Mouse (Mus musculus) midbrain, embryonic 10.5 days (tissue): ENCODE measurements around the gene Scn5a. TPM values are rescaled to one million over a fixed set of nuclear protein-coding genes. Genes with fewer than 3 reads are reported as not detected.

ENCODE experiments used
- DNase-seq: peaks from one replicate; pipeline ENCODE4 v3.0.0-alpha.2; 2017; ENCODE audit warnings: low spot score
- H3K27ac ChIP-seq: fragments of 300-500 bp; sonication (generic); replicated peaks from 2 replicates; pipeline ENCODE4 v1.5.1; 2016; ENCODE audit warnings: mild to moderate bottlenecking
- H3K27me3 ChIP-seq: fragments of 300-500 bp; sonication (generic); 2 replicates; pipeline ENCODE4 v1.6.1; 2016; ENCODE audit warnings: low read depth, mild to moderate bottlenecking; ENCODE audit not compliant: poor library complexity, severe bottlenecking
- H3K36me3 ChIP-seq: fragments of 300-500 bp; sonication (generic); 2 replicates; pipeline ENCODE4 v1.6.1; 2016; ENCODE audit warnings: mild to moderate bottlenecking, moderate library complexity
- H3K4me1 ChIP-seq: fragments of 300-500 bp; sonication (generic); 2 replicates; pipeline ENCODE4 v1.6.1; 2016
- H3K4me3 ChIP-seq: fragments of 300-500 bp; sonication (generic); 2 replicates; pipeline ENCODE4 v1.5.1; 2016; ENCODE audit warnings: mild to moderate bottlenecking, moderate library complexity
- H3K9me3 ChIP-seq: fragments of 300-500 bp; sonication (generic); replicated peaks from 2 replicates; pipeline ENCODE4 v1.6.1; 2016; ENCODE audit warnings: mild to moderate bottlenecking
- WGBS: fragments of 180-500 bp; shearing (Covaris S2); methylation state at CpG from one replicate; pipeline ENCODE4 v1.1.7; 2016; 5-methylcytosine and 5-hydroxymethylcytosine counted together
- polyA plus RNA-seq: library from polyadenylated mRNA; unstranded; fragments of >200 nt; fragmentation: Nextera tagmentation; extraction: Ambion mirVana; gene quantifications from 2 replicates; pipeline ENCODE4 v1.2.1, GENCODE M21; 2016

Scn5a gene
- polyA plus RNA-seq, 1 experiment from 2014 or later, result 0.22 TPM

DNA sequence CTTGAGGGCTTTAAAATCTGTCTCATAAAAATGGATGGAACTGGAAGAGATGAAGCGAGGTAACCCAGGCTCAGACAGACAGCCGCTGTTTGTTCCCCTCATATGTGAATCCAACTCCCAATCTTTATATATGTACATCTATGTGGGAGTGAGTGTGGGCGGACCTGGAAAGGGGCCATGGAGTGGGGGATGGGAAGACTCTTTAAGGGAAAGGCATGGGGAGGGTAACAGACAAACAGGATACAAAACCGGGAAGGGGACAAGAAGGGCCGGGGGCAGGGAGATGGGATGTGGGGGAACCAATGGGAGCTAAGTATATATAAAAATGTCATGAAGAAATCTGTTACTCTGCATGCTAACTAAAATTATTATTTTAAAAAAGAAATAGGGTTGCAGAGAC lies 81.9 kb downstream of the Scn5a start:
- WGBS, result 72% methylated on average over 5 of the region's 5 CpGs
- Histone ChIP-seq H3K9me3 (no peaks in the 10 kb centered on the region), H3K27me3 (peaks cover 20% of the 10 kb centered on the region), H3K36me3 (no peaks in the 10 kb centered on the region), H3K4me1 (no peaks in the 10 kb centered on the region), H3K27ac (no peak overlapping the region), H3K4me3 (no peak overlapping the region)
- no peak for DNase-seq

DNA sequence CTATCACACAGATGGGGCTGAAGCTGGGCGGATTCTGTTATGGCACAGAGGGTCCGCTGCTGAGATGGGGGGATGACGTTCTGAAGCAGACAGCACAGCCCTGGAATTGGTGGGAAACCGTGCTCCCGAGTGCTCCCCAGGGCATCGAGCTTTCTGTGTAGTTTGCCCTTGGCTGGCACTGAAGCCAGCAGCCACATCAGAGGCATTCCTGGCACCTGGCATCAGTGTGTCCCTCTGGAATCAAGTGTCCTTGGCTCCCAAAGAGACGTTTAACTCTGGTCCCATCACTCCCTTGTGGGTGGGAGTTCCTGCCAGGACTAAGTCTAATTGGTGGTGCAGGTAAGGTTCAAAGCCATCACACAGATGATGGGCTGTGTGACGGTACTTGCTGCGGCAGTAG lies 82.5 kb downstream of the Scn5a start:
- no peaks in the 10 kb centered on the region for H3K4me1 ChIP-seq
- H3K27me3 ChIP-seq, result peaks cover 14% of the 10 kb centered on the region
- no peak for DNase-seq
- no peaks in the 10 kb centered on the region for H3K9me3 ChIP-seq
- H3K36me3 ChIP-seq, result no peaks in the 10 kb centered on the region
- no peak overlapping the region for H3K27ac ChIP-seq
- H3K4me3 ChIP-seq, result no peak overlapping the region
- 92% methylated on average over 9 of the region's 9 CpGs for WGBS

DNA sequence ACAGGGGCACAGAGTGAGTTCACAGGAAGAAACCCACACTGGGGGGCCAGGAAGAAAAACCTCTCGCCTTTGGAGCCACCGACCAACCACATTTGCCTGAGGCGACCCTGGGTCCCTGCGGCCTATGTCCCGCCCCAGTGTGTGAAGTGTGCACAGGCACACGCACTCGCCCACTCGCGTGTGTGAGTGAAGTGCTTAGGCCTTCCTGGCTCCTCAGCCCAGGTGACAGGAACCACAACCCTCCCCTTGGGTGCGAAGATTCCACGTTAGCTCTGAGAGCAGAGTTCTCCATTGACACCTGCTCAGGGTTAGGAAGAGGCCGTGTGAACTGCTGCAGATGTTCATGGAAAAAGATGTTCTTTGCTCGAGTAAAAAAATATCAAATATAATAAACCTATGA lies 93.9 kb downstream of the Scn5a start:
- Histone ChIP-seq H3K36me3 (no peaks in the 10 kb centered on the region), H3K9me3 (no peaks in the 10 kb centered on the region), H3K27ac (no peak overlapping the region), H3K4me1 (peaks cover 9% of the 10 kb centered on the region), H3K27me3 (peaks cover 15% of the 10 kb centered on the region; the same call in 1 of the 2 replicates), H3K4me3 (no peak overlapping the region)
- DNase-seq, result no peak
- WGBS, result 95% methylated on average over 13 of the region's 13 CpGs

DNA sequence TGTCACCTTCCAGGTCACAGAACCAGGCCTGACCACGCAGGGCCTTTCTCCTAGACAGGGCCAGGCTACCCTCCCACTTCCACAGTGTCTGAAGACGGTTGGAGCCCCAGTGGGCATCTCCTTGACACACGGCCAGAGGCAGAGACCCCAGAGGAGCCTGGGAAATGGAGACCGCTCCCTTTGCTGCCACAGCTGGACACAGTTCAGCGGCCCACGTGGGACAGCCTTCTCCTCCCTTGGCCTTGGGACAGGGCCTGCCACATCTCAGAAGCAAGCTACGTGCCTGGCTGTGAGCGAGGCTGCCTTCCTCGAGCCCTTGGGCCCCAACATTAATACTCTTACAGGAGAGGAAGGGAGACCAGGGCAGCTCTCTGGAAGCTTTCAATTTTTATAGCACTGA lies 94.4 kb downstream of the Scn5a start:
- Histone ChIP-seq H3K36me3 (no peaks in the 10 kb centered on the region), H3K27ac (no peak overlapping the region), H3K4me3 (no peak overlapping the region), H3K9me3 (no peaks in the 10 kb centered on the region), H3K27me3 (peaks cover 15% of the 10 kb centered on the region; the same call in 1 of the 2 replicates), H3K4me1 (peaks cover 12% of the 10 kb centered on the region)
- DNase-seq, result no peak
- 72% methylated on average over 9 of the region's 9 CpGs for WGBS

DNA sequence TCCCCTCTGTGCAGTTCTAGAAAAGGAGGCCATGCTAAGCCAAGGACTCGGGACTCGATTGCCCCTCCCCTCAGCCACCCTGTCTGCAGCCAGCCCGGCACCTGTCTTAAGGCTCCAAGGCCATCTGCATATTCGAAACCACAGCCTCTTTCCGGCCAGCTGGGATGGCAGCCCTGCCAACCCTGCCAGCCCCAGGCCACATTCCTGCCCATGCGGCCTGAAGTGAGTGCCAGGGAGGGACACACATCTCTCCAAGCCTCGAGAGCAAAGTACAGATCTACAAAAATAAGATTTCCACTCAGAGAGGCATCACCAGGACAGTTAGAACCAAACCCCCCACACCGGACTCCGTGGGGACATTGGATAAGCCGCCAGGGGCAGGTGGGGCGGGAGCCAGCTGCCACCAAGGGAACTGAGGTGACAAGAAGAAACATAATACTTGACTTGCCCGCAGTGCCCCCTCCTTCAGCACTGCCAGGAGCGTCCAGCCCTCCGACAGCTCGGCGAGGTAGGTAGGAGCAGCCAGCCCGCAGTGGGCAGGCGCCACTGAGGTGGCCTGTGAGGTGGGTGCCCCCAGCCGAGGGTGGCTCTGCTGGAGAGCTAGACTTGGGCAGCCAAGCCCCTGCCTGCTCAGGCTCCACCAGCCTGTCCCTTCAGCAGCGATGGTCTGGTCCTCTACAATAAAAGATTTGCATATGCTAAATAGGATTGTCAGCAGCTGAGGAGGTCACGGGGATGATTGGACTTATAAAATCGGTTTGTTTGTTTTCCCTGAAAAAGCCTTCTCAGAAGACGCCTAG lies 95.1 kb downstream of the Scn5a start:
- WGBS, result 59% methylated on average over 23 of the region's 23 CpGs
- DNase-seq, result no peak
- no peak overlapping the region for H3K27ac ChIP-seq

DNA sequence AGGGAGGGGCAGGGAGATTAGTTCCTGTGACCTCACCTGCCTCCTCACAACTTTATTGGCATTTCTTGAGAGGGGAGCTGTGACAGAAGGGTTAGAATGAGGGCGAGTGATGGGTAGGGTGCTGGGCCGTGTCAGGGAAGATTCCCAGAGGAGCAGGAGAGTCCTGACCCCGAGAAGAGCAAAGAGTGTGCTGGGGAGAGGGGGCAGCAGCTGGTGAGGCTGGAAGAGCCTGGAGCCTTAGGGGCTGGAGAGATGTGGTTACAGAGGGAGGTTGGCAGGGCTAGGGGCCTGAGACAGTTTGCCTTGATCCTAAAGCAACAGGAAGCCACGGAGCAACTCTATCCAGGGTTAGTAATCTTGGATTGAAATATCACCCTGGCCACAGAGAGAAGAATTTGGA lies 97.2 kb downstream of the Scn5a start:
- no peak overlapping the region for H3K4me3 ChIP-seq
- H3K9me3 ChIP-seq, result no peaks in the 10 kb centered on the region
- no peak overlapping the region for H3K27ac ChIP-seq
- H3K36me3 ChIP-seq, result no peaks in the 10 kb centered on the region
- H3K27me3 ChIP-seq, result peaks cover 23% of the 10 kb centered on the region
- no peak for DNase-seq
- H3K4me1 ChIP-seq, result peaks cover 16% of the 10 kb centered on the region
- 80% methylated on average over 4 of the region's 4 CpGs for WGBS

More for the DNA sequence above, 95.1 kb downstream of the Scn5a start:
- H3K4me3 ChIP-seq, result no peak overlapping the region
- no peaks in the 10 kb centered on the region for H3K9me3 ChIP-seq
- peaks cover 16% of the 10 kb centered on the region for H3K4me1 ChIP-seq
- peaks cover 15% of the 10 kb centered on the region; the same call in 1 of the 2 replicates for H3K27me3 ChIP-seq
- no peaks in the 10 kb centered on the region for H3K36me3 ChIP-seq

DNA sequence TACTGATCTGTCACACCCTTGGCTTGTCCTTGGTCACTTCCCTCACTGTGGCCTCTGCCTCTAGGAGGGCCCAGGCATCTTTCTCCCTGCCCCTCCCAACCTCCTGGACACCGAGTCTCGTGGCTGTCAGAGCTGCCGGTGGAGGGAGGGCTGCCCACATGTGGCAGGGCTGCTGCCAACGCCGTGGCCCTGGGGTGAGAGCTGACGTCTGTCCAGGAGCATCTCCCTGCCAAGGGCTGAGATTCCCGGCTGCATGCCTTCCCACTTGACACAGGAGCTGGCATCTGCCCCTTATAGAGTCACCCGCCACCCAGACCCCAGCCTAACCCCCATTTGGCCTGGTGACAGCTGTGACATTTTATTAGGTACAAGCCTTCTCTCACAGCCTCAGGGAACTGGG lies 99.5 kb downstream of the Scn5a start:
- 77% methylated on average over 8 of the region's 8 CpGs for WGBS

DNA sequence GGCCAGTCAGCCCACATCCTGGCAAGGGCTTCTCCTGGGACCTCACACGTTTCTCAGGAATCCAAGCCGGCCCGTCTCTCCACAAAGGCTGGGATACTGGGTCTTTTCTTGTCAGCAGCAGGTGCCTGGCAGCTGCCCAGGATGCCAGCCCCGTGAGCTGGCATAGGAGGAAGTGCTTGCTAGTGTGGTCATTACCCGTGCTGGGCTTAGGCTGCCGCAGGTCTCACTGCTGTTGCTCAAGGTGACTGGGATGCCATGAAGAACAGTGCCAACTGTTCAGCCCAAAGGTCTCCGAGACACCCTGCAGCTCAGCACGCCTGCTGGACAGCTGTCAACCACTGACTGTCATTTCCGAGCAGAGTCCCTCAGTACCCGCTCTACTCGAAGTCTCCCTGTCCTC lies 100.5 kb downstream of the Scn5a start:
- H3K9me3 ChIP-seq, result no peaks in the 10 kb centered on the region
- no peaks in the 10 kb centered on the region for H3K36me3 ChIP-seq
- no peak overlapping the region for H3K4me3 ChIP-seq
- H3K27me3 ChIP-seq, result peaks cover 30% of the 10 kb centered on the region
- WGBS, result 89% methylated on average over 11 of the region's 11 CpGs
- H3K4me1 ChIP-seq, result peaks cover 25% of the 10 kb centered on the region
- DNase-seq, result no peak
- H3K27ac ChIP-seq, result no peak overlapping the region

More for the DNA sequence above, 99.5 kb downstream of the Scn5a start:
- Histone ChIP-seq H3K27ac (no peak overlapping the region), H3K4me1 (peaks cover 27% of the 10 kb centered on the region), H3K4me3 (no peak overlapping the region), H3K9me3 (no peaks in the 10 kb centered on the region), H3K27me3 (peaks cover 35% of the 10 kb centered on the region), H3K36me3 (no peaks in the 10 kb centered on the region)
- no peak for DNase-seq

DNA sequence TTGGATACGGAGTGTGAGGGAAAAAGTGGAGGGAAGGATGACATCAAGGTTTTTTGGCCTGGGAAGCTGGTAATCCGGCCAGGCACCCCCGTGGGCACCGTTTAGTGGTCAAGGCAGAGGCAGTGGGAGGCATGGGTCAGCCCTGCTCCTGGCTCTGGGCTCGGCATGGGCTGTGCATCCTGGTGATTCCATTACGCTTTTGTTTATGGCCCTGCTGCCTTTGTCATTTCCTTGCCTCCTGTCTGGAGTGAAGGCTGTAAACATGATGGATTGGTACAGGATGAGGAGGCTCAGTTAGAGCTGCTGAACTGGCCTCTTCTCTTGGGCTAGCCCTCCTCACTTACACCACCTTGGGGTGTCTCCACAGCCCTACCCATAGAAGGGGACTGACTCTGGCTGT lies 101.1 kb downstream of the Scn5a start:
- peaks cover 27% of the 10 kb centered on the region for H3K4me1 ChIP-seq
- WGBS, result 76% methylated on average over 6 of the region's 6 CpGs
- no peak for DNase-seq
- H3K27me3 ChIP-seq, result peaks cover 27% of the 10 kb centered on the region
- no peaks in the 10 kb centered on the region for H3K36me3 ChIP-seq
- no peaks in the 10 kb centered on the region for H3K9me3 ChIP-seq
- H3K4me3 ChIP-seq, result no peak overlapping the region
- H3K27ac ChIP-seq, result no peak overlapping the region

DNA sequence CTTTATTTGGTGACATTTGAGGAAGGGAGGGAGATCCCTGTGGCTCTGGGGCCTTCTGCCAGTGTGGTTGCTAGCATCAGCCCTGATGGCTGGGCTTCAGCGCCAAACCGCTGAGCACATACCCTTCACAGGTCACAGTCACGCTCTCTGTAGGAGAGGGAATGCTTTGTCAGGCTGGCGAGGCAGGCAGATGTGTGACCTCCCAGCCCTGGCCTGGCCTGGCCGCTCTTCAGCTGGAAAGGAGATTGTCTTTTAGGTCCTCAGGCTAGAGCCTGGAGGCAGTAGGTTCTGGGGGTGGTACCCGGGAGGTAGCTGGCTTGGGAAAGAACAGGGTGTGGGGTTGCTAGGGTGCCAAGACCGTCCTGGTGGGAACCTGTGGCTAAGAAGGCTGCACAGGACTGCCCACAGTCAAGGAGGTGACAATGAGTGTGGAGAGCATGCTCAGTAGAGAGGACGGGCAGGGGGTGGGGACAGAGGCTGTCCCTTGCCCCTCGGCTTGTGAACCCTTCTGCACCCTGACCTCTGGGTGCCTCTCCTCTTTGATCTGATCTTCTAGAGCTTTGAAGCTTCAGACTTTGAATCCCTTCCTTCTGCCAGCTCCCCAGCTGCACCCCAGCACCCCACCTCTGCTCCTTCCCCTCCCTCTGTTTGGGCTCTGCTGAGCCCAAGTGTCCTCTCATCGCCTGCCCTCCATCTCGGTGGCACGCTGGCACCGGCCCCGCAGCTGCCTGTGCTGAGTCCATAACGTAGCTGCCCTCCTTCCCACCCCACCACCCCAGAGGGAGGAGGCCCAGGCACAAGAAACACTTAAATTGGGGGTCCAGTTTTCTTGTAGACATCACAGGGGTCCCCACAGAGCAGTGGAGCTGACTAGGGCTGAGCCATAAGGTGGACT lies 103.9 kb downstream of the Scn5a start:
- 64% methylated on average over 15 of the region's 15 CpGs for WGBS
- Histone ChIP-seq H3K4me3 (no peak overlapping the region), H3K4me1 (peaks cover 31% of the 10 kb centered on the region), H3K27ac (no peak overlapping the region; the same call in 1 of the 2 replicates), H3K36me3 (peaks cover 6% of the 10 kb centered on the region), H3K9me3 (no peaks in the 10 kb centered on the region), H3K27me3 (peaks cover 20% of the 10 kb centered on the region)
- DNase-seq, result no peak

DNA sequence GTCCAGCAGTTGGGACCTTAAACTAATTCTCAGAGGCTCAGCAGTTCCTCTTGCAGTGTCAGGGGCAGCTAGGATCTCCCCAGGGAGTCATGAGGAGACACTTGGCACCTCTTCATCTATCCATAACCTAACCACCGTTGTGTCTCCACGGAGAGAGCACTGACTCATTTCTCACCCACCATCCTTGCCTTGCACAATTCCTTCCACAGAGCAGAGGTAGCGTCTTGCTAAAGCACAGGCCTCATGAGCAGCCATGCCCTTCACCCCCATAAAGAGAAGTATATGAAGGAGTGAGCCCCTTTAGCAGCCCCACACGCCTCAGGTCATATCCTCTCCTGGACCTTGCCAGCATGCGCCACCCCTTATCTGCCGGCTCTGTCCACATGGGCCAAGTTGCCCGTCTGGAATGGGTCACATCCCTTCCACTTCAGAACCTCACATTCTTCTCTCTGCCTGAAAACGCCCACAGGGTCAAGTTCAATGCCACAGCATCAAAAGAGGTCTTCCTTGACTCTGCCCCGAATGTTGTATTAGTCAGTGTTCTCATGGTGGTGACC lies 105.1 kb downstream of the Scn5a start:
- Histone ChIP-seq H3K4me1 (peaks cover 27% of the 10 kb centered on the region), H3K9me3 (no peaks in the 10 kb centered on the region), H3K27me3 (peaks cover 20% of the 10 kb centered on the region), H3K4me3 (no peak overlapping the region), H3K27ac (no peak overlapping the region), H3K36me3 (peaks cover 12% of the 10 kb centered on the region)
- 89% methylated on average over 9 of the region's 9 CpGs for WGBS
- DNase-seq, result no peak

DNA sequence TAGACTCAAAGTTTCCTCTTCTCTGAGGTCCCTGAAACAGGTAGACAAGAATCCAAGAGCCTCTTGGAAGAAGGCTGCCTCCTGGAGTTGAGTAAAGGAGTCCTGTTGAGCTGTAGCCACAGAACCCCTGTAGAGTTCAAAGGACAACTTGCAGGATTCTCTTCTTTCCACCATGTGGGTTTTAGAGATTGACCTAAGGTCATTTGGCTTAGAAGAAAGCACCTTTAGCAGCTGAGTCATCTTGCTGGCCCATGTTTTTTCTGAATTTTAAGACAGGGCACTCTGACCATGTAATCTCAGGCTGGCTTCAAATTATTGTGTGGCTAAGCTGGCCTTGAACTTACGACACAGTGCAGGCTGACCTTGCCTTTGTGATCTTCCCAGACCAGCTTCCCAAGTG lies 105.8 kb downstream of the Scn5a start:
- peaks cover 16% of the 10 kb centered on the region for H3K36me3 ChIP-seq
- no peak overlapping the region for H3K4me3 ChIP-seq
- peaks cover 13% of the 10 kb centered on the region for H3K27me3 ChIP-seq
- no peak for DNase-seq
- WGBS, result 87% methylated on average over 1 of the region's 1 CpGs
- H3K27ac ChIP-seq, result no peak overlapping the region
- H3K9me3 ChIP-seq, result no peaks in the 10 kb centered on the region
- H3K4me1 ChIP-seq, result peaks cover 27% of the 10 kb centered on the region
